Mouse (Mus musculus) layer of hippocampus, adult 8-10 months (tissue): ENCODE measurements at regions not wholly inside any gene's neighbourhood (a gene's known extent, or its start where the extent isn't known, plus 50 kb on each side); places are given as distances from the start of the nearest gene placed in this dataset.
"Not testable (repeated sequence)": the region's sequence is repeated elsewhere in the genome, so short reads cannot be mapped to it uniquely, and the experiment has no call there.

Experiments
- DNase-seq, 2 experiments: peaks; one replicate each; pipeline ENCODE4 v3.0.0; 2022; ENCODE audit warnings: low spot score in 2 of 2

DNA sequence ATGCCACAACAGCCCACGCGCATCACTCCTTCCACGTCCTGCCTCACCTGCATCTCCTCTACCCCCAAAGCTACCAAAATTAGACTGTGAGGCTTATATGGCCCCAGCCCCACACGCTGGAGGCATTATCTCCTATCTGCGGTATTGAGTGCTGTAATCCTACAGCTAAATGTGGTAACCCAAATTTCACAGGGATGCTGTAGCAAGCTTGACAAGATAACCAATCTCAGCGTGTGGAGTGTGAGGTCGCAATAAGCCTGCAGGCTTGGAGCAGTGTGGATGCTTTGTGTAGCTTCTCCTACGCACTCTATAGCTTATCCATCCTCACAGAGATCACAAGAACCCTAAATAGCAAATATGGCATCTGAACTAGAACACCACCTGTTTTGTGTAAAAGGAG, 251.2 kb upstream of the Kcnh8 start:
- no peak for DNase-seq

DNA sequence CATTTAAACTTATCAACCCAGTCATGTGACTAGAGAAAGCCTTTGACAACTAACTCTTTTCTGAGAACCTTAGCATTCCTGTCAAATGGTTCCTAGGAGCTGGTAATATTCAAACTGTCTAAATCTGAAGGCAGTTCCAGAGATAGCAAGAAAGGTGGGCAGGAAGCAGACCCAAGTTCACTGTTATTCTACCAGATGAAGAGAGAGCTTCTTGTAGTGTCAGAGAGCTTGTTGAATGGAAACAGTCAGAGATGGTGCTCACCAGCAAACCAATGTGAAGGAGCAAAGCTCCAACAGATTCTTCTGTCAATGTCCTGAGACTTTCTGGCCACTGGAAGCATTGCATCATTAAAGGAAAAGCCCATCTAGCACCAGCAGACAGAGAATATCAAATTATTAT, 251.8 kb upstream of the Kcnh8 start:
- no peak for DNase-seq

DNA sequence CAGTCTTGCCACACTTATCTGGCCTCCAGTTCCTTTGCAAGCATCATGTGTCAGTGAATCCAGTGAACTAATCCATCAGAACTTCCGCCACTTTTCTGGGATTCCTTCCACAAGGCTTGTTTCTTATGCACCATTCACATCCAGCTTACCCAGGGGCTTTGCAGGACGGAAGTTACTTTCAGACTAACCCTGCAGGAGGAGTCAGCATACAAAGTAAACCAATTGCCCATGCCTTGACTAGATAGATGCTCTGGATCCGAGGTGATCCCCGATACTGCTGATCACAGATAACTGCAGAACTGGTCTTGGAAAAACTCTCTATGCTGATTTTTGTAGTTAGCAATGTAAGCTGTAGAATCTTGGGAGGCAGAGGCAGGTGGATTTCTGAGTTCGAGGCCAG, 252.6 kb upstream of the Kcnh8 start:
- no peak for DNase-seq

DNA sequence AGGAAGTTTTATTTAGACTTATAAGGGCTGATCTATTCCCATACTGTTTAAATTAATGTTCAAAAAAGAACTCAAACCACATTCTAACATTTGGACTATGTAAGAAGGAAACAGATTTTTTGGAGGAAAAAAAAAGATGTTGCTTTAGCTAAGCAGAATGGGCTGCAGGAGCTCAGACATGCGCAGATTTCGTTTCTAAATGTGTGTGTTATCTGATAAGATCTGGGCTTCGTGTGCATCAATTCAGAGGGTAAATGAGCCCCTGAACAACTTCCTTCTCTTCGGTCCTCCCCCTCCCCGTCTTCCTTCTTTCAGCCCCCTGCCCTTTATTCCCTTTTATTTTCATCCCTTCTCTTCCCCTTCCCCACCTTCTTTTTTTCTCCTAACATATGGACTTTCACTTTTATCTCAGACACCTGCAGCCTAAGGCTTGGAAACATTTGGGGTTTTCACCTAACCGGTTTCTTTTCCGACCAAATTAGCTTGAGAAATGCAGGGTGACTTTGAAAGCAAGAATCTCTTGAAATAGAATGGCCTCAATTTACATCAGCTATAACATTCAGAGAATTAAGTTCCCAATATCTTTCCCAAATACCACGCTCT, 253.9 kb upstream of the Kcnh8 start:
- peak in 1 of 2 experiments; percentile 8 for DNase-seq

DNA sequence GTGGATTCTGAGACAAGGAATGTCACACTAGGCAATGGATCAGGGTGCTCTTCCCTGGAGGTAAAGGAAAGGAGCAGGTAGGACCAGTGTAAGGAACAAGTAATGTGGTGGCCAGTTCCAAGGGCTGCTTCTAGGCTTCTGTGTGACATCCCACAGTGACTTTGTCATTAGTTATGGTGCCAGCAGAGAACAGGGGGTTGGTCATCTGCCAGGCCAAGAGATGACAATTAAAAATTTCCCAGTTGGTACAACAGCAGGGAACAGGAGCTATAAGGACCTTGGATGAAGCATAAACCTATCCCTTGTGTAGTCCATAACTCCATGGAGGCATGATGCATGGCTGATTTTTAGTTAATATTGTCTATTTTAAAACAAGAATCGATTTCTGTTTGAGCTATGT, 281.9 kb upstream of the Kcnh8 start:
- DNase-seq, result no peak

DNA sequence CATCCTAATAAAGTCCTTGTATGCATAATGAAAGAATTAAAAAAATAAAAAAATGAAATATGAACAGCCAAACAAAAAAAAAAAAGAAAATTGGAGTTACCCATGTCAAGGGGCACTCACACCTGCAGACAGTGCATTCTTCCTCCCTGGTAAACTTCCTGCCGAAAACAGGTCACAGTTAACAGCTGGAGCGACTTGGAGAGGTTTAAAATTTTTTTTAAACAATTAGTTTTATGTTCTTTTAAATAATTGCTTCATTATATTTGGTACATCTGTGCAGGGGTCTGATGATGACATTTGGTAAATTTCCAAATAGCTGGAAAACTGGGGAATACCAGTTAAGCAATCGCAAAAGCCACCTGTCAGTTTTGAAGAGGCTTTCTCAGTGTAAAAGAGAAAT, 285.5 kb upstream of the Kcnh8 start:
- no peak for DNase-seq

DNA sequence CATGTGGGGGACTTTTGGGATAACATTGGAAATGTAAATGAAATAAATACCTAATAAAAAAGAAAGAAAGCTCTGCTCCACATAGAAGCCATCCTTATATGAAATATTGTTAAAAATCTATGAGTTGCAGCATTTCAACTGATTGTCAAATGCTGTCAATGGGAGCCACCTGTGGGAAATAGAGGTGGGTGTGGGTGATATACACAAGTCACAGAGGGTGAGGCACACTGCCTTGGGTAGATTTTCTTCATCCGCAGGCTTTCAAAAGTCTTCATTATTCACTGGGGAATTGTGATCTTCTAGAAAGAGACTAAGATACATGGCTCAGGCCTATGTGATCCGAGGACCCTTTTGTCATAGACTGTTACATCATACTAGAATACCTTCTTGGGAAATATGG, 286.6 kb upstream of the Kcnh8 start:
- no peak for DNase-seq

DNA sequence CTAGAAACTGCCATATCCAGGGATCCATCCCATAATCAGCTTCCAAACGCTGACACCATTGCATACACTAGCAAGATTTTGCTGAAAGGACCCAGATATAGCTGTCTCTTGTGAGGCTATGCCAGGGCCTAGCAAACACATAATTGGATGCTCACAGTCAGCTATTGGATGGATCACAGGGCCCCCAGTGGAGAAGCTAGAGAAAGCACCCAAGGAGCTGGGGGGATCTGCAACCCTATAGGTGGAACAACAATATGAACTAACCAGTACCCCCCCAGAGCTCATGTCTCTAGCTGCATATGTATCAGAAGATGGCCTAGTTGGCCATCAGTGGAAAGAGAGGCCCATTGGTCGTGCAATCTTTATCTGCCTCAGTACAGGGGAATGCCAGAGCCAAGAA, 287.1 kb upstream of the Kcnh8 start:
- DNase-seq, result not testable (repeated sequence)

DNA sequence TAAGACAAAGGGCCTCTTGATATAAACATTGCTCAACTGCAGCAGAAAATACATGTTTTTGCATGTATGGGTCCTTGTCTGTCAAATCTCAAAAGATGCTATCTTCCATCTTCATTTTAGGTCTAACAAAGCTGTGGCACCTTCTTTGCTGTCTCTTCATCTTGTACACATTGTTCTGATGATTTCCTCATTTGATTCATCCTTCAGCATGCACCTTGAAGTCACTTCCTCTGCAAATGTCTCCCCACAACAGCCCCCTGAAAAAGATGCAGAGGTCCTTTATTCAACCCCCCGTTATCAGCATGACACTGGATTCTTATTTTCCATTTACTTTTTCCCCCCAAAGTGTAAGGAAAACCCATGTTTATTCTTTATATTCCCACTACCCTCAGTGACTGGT, 290.5 kb upstream of the Kcnh8 start:
- no peak for DNase-seq

DNA sequence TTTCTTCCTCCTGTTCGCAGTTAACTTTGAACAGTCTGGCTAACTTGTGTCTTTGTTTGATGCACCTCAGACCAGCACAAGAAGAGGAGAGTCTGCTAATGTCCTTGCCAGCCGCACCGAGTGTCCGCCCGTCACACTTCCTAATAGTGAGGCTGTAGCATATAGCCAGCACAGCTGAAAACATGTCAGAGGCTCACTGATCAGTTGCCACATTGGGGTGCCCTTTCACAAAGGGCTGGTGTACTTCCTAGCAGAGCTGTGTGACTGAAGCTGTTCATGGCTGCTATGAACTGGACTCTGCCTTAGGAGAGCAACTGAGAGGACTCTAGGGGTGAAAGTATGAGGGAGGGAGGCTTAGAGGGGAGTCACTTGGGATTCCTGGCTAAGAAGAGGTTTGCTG, 293.7 kb upstream of the Kcnh8 start:
- no peak for DNase-seq

DNA sequence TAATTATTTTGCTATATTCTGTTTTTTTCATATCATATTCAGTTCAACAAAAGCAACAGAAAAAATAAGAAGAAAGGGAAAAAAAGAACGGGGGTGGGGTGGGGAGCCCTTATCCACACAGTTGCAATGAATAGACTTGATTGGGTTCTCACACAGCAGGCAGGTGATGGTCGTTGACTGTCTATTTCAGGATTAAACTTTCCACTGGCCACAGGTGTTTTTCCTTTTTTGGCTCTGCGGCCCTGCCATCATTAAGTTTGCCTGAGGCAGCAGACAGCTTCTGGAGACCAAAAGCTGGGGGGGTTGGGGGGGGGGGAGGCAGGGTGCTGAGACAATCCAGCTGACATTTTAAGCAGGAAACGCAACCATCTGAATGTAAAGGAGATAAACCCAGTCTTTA, 298.4 kb upstream of the Kcnh8 start:
- DNase-seq, result no peak

DNA sequence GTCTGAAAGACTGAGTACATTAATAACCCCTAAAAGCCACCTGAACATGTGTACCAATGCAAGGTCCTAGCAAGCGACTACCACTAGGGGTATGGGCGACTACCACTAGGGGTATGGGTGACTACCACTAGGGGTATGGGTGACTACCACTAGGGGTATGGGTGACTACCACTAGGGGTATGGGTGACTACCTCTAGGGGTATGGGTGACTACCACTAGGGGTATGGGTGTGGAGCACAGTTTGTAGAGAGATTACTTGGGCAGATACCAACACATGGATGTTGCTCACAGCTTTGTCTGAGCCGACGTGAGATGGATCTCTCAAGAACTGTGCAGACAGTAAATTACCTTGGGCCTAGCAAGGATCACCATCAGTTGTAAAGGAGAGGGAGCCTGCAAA, 299.2 kb upstream of the Kcnh8 start:
- no peak for DNase-seq

DNA sequence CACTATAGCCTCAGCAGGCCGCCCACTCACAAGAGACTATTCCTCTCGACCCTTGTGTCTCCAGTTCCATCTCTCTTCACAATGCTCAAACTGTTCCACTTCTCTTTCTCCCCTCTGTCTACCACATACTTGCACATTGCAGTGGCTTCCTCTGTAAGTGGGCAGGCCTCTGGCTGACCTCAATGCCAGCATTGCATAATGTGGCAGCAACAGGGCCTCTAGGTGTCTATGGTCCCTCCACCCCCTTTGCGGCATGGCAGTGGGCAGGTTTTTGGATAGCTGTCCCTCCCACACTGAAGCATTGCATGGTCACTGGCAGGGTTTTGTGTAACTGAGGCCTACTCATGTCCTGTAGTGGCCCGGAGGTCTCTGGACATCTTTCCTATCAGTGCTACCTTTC, 302.7 kb upstream of the Kcnh8 start:
- DNase-seq, result no peak

DNA sequence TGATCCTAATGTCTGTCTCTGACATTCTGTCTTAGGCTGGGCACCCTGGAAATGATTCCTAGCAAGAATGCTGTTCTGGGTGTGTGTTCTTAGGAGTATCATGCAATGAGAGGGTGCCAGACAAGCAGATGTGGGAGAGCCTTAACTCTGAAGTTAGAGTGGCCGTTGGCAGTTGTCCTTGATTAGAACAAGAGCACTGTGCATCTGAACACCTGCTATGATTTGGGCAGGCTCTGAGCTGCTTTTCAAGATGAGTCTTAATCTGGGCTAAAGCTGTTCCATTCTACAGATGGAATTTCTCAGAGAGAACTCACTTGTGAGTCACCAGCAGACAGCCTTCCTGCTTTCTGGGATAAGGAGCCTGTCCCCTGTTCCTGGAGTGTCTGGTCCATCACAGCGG, 317.1 kb upstream of the Kcnh8 start:
- no peak for DNase-seq

DNA sequence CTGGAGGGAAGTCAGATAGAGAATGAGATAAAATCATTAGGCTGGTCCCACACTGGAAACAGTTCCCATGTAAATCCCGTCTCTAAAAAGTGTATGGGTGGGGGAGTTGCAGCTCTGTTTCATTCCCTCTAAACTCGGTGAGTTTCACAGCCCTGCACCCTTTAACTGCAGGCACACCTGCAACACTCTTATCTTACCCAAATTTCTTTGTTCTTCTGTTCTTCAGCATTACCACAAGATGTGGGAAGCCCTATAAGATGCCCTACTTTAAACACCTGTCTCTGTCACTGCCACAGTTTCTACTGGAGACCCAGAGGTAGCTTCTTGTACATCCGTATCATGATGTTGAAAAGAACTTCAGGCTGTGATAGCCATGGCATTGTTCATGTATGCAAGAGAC, 320.2 kb upstream of the Kcnh8 start:
- no peak for DNase-seq

DNA sequence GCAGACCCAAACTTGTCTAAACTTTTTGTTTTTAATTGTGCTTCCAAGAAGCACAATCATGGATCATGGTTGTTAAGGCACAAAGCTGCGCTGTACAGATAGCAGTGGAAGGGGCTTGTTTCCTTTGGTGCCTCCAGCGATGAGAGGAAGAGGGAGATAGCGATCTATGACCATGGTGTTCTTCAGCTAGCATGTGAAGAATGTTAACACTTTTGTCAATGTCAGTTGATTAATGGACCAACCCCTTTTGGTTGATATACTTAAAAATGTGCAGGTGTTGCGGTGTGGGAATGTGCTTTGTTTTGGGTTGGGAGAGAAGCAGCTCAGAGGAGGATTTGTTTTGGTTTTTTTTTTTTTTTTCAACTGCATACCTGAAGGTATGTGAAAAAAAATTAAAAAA, 324.0 kb upstream of the Kcnh8 start:
- DNase-seq, result no peak

DNA sequence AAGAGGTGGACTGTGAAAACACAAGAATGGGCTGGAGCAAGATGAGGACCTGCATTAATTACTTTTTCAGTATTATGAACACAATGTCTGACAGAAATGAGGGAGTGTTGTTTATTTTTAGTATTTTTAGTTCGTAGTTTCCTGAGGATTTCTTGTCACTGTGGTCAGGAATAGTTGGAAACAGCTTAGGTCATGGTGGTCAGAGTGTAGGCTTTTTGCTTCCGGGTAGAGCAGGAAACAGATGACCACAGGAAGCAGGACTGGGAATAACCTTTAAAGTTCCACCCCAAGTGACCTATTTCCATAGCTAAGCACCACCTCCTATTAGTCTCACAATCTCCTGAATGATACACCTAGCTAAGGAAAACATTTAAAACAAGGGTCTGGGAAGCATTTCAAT, 333.7 kb upstream of the Kcnh8 start:
- no peak for DNase-seq

DNA sequence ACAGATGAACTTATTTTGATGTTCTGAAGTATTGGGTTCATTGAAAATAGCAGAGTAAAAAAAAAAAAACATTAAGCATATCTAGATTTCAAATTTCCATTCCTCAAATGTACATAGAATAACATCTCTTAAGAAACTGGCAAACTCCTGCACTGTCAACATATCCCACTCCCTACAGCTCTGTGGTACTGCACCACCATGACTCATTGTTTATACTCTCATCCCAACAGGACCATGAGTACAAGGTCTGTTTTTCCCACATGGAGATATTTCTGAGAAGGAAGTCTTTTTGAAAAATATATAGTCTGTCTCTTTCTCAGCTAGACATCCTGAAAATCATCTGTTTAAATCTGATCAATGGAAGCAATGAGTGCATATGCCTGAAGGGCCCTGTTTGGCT, 351.2 kb upstream of the Kcnh8 start:
- no peak for DNase-seq

DNA sequence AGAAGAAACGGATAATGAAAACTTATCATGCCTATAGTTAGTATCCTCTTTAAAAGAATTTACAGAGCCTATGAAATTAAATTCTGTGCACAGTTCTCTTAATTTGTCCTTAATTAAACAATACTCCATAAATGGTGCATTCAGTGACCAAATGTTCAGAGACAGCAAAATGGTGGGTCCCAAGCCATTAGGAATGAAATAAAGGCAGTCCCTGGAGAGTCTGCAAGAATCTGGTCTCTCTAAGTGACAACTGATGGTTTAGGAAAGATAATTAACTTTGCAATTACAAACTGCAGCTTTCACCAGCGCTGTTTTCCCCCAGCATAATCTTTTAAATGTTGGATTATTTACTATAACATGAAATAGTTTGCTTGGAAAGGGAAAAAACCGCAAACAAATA, 376.9 kb upstream of the Kcnh8 start:
- DNase-seq, result no peak

DNA sequence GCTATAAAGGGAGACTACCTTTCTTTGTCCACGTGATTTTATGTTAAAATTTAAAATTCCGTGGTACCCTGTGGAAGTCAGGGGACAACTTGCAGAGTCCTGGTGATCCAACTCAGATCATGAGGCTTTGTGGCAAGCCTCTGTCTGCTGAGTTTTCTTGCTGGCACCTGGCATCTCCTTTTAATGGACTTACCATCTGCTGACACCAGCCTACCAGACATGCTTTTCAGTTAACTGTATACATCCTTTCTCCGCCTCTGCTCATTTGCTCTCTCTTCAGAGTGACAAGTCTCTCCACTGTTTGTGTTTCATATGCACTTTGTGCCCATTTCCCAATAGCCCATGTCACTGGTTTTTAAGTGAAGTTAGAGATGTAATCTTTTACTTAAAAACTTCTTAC, 382.1 kb upstream of the Kcnh8 start:
- no peak for DNase-seq

DNA sequence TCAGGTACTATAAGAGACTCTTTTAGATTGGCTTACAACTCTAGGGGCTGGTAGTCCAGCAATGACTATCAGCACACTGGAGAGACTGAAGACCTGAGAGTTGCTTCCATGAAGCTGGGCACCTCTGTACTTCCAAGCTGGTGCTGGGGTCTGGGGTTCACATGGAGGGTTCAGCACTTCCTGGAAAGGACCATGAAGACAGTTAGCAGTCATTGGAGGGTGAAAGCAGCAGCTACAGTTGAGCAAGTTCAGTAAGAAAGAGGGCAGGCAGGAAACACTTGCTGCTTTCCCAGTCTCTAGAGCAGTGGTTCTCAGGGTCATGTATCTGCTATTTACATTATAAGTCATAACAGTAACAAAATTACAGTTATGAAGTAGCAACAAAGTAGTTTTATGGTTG, 384.3 kb upstream of the Satb1 start:
- no peak for DNase-seq

DNA sequence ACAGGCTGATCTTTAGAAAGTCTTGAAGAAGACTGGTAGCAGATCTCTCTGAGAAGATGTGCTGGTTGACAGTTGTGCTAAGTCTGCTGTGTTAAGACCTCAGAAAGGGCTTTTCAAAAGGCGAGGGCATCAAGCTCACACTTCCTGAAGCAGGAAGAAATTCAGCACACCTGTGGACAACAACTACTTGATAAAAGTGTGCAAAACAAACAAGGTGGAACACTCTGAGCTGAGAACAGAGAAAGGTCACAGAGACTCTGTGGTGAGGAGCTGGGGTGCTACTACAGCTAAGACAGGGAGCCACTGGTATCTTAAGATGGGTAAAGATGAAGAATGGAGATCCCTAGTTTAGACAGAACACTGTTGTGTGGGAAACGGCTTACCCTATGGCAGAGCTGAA, 379.9 kb upstream of the Satb1 start:
- DNase-seq, result no peak

DNA sequence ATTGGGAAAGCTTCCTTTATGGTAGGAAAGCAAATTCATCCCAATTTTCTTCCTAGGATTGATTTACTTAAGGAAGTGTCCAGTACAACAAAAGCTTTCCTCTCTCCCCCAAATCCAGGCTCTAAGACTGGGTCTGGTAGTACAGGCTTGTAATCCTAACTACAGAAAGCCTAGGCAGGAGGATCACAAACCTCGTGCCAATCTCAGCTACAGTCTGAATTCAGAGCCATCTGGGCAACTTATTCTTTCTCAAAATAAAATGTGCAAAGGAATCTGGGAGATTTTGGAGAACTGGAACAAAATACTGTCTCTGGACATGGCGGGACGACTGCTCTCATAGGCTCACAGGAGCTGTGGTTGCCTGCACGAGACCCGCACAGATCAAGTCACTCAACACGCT, 377.4 kb upstream of the Satb1 start:
- DNase-seq, result no peak

DNA sequence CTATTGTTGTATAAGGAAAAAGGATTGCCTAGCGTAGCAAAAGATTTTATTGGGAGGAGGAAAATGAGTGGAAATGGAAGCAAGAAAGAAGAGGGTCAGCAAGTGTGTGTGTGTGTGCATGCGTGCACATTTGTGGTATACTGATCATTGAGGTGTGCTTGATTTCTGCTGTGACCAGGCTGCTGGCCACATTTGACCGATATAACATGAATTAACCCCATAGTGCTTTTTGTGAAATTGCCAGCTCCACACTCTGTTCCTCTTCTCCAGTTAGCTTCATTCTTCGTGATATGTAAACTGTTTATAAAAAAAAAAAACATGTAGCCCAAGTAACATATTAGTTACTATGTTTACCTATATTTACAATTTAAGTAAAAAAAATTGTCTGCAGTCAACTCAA, 364.6 kb upstream of the Satb1 start:
- DNase-seq, result no peak
